Mouse (Mus musculus): ENCODE measurements around the gene Dph3.
"Not testable (repeated sequence)": the region's sequence is repeated elsewhere in the genome, so short reads cannot be mapped to it uniquely, and the experiment has no call there.

DNA sequence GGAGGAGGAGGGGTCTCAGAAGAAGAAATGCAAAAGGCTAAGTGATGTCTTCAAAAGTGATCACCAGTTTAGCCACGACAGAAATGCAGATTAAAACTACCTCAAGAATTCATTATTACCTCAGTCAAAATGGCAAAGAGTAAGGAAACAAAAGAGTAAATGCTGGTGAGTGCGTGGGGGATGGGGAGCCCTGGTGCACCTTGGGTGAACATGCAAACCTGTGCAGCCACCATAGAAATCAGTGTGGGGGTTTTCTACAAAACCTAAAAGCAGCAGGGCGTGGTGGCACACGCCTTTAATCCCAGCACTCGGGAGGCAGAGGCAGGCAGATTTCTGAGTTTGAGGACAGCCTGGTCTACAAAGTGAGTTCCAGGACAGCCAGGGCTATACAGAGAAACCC is 39.7 kb upstream of the Dph3 start:
- TF ChIP-seq CTCF, POLR2A (IDR thresholded peaks at IDR 0.05; ENCODE audit: insufficient read depth, low read depth, low read length): not testable (repeated sequence)
